Mouse (Mus musculus) erythroblast, adult 5-6 weeks (primary cell): ENCODE data around the gene Gm20388. TPM values are rescaled to one million over a fixed set of nuclear protein-coding genes. Genes with fewer than 3 reads are reported as not detected.
A peak's percentile ranks its signal among the peaks of the same experiment; 100 is the strongest.
"Not testable (repeated sequence)": the region's sequence is repeated elsewhere in the genome, so short reads cannot be mapped to it uniquely, and the experiment has no call there.

Experiments used
- ATAC-seq: replicated peaks from 2 replicates; pipeline ENCODE4 v1.8.0; 2016; ENCODE audit warnings: moderate number of reproducible peaks, mild to moderate bottlenecking, moderate TSS enrichment, inconsistent platforms; ENCODE audit not compliant: poor library complexity, low FRiP score, severe bottlenecking
- total RNA-seq, 2 experiments: library from RNA; stranded (forward) in 1 of 2; stranded (reverse) in 1 of 2; fragments of 150-400 nt in 1 of 2; fragments of 200-764, 138-1000 nt in 1 of 2; gene quantifications; 2 replicates each; pipeline versions ENCODE4 v1.2.3 to v1.2.4; 2015 to 2017; ENCODE audit warnings: low replicate concordance in 2 of 2

The Gm20388 gene
- total RNA-seq, 2 experiments from 2014 or later: 2.9 to 7.8 TPM

- ATAC-seq: no peak
Observed at GRCm38 (mm10) chr8:123015074-123015473, 3104.4 kb downstream of the Gm20388 start.

DNA sequence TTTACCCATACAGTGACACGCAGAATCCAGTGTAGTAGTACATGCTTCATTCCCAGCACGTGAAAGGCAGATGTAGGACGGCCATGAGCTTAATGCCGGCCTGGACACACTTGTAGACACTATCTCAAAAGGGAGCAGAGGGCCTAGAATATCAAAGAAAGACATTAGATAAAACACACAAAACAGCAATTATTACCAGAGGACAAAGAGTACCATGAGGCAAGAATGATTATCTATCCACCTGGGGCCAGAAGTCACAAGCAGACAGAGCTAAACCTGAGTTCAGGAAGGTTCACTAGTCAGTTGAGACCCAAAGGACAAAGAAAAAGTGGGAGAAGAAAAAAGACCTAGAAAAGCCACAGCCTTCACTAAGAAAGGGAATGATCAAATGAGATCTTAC, 3106.5 kb downstream of the Gm20388 start:
- no peak for ATAC-seq

DNA sequence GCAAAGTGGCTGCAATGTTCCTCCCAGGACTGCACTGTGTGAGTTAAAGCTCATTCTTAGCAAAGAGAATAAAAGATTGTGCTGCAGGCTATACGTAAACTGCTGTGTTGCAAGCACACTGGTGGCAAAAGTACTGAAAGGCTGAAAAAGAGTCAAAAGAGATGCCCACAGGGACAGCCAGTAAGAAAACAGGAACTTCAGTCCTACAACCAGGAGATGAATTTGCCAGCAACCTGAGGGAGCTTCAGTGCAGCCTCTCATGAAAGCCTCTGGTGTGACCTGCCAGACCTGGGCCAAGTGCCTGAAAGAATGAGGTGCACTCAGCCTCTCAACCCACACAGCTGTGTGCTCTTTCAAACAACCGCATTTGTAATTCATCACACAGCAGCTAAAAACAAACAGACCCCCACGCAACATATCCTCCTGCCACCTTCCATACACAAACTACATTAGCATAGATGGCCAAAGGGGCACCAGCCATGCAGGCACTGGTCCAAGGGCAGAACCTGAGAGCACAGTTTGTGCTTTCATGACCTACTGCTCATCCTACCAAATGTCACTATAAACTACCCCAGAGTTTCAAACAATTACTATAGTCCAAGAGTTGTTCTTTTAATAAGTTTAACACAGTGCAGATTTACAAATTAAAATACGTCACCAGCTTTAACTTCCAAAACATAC, 3108.0 kb downstream of the Gm20388 start:
- no peak for ATAC-seq

DNA sequence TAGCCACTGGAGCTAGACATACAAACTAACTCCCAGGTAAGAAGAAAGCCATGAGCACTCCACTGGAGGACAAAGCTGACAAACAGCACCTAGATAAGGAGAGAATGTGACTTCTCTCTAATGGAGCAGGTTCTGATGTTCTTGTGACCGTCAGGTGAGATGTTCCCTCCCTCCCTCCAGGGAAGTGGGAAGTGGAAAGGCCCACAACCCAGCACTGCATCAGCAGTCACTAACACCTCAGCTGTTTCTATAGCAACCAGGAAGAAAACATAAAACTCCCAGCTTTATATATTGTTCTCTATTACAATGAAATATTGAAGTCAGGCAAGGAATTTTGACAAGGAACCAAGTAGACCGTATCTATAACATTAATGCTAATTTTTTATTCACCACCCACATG, 3109.4 kb downstream of the Gm20388 start:
- no peak for ATAC-seq

DNA sequence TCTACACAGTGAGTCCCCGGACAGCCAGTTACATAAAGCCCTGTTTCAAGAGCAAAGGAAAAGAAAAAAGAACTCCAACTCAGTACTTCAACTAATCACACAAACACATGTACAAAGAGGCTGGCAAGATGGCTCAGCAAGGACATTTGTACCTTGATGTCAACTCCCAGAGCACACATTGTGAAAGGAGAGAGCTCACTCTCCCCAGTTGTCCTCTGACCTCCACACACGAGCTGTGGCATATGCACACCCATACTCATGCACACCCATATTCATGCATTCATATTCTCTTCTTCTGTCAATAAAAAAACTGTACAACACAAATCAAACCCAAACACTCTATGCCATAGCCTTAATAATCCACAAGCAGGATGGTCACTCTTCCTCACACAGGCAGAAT, 3110.2 kb downstream of the Gm20388 start:
- no peak for ATAC-seq

- ATAC-seq: no peak
Observed at GRCm38 (mm10) chr8:123021259-123021658, 3110.6 kb downstream of the Gm20388 start.

DNA sequence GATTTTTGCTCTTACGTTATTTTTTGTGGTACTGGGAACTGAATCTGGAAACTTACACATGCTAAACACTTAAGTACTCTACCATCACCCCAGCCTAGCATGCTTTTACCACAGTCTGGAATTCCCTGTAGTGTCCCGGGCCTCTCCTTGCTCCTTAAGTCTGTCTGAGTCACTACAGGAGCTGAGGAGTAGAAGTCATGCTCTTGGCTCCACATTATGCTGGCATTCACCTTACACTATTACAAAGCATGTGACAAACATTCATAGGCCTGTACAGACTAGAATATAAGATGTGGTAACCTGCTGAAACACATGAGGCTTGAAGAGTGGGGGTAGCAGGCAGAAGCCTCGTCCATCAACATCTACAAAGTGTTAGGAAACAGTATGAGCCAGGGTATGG, 3112.1 kb downstream of the Gm20388 start:
- ATAC-seq: no peak

- ATAC-seq: no peak
Observed at GRCm38 (mm10) chr8:123024226-123024625, 3113.6 kb downstream of the Gm20388 start.

GRCm38 (mm10) chr8:123025951-123026351, 3115.3 kb downstream of the Gm20388 start:
- ATAC-seq: no peak

- no peak for ATAC-seq
Observed at GRCm38 (mm10) chr8:123027786-123028185, 3117.1 kb downstream of the Gm20388 start.

- ATAC-seq: not testable (repeated sequence)
Observed at GRCm38 (mm10) chr8:123030091-123030490, 3119.4 kb downstream of the Gm20388 start.

DNA sequence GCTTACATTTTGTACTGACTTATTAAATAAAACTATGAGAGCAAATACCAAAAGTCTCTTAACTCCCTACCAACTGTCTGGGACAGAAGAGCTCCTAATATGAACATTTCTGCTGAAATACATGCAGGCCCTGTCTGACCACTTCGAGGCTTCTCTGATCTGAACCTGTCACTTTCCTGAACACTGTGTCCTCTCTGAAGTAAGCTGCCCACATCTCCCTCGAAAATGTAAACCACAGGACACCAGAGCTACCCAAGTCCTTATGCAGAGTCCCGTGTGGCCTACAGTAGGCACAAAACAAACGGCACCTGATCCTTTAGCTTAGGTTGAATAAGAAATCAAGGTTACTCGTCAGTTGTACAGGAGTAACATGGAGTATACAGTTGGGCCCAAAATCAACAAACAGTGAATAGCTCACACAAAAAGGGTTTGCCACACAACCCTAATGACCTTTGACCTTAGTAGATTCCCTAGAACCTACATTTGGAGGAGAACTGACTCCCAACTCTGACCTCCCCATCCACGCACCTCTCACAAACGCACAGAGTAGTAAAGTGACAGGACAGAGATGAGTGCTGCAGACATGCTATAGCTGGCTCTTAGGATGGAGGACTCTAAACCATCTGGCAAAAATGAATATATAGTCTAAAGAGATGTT, 3120.8 kb downstream of the Gm20388 start:
- no peak for ATAC-seq

- no peak for ATAC-seq
Observed at GRCm38 (mm10) chr8:123032730-123033129, 3122.1 kb downstream of the Gm20388 start.

DNA sequence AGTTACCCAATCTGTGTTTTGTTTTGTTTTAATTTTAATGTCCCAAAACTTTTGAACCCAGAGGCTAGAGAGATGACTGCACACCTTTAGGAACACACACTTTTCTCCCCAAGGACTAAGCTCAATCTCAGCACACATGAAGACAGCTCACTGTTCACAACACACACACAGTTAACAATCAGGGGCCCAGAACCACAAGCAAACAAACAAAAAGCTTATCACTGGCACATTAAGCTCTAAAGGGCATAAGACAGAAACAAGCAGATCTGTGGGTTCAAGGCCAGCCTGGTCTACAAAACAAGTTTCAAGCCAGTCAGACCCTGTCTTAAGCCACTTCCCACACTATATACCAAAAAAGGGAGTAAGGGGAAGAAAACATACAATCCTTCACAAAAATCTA, 3122.8 kb downstream of the Gm20388 start:
- no peak for ATAC-seq

DNA sequence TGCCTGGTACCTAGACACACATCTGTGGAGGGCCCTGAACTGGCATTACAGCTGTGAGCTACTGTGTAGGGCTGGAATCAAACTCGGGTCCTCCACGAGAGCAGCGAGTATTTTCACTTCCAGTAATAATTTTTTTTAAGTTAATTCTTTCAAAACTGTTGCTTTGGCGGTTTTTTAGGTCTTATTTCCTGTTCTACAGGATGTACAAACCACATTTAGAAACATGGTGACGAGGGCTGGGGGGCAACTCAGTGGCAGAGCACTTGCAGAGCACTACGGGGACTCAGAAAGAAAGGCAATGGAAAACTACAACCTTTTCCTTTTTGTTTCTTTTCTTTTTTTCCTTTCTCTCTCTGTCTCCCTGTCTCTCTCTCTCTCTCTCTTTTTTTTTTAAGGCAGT, 3123.5 kb downstream of the Gm20388 start:
- no peak for ATAC-seq

DNA sequence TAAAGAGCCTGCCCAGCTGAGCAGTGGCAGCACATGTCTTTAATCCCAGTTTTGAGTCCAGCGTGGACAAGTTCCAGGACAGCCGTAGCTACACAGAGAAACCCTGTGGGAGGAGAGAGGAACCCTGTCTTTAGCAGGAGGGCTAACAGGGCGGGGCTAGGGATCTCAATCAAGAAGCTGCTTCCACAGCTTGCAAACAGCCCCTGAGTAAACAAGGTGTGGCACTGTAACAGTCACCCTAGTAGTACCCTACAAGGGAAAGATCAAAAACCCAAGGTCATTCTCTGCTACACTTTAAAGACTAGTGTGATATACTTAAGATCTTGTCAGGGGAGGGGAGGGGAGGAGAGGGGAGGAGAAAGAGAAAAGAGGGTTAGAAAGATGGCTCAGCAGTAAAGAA, 3126.3 kb downstream of the Gm20388 start:
- peak; percentile 83 for ATAC-seq

- no peak for ATAC-seq
Observed at GRCm38 (mm10) chr8:123037487-123037886, 3126.8 kb downstream of the Gm20388 start.

DNA sequence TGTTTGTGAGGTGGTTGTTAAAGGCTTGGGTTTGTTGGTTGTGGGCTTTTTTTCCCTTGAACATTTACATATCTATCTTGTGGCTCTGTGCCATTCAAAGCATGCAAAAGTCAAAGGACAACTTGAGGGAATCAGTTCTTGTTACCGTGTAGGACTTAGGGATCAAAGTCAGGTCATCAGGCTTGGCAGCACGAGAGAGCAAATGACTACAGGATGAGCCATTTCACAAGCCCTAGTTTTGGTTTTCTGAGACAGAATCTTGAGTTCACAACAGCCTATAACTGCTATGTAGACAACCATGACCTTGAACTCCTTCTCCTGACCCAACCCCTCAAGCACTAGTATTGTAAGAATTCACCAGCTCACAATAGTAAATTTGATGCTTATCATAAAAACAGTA, 3127.7 kb downstream of the Gm20388 start:
- ATAC-seq: no peak

- ATAC-seq: no peak
Observed at GRCm38 (mm10) chr8:123039376-123040109, 3128.9 kb downstream of the Gm20388 start.

DNA sequence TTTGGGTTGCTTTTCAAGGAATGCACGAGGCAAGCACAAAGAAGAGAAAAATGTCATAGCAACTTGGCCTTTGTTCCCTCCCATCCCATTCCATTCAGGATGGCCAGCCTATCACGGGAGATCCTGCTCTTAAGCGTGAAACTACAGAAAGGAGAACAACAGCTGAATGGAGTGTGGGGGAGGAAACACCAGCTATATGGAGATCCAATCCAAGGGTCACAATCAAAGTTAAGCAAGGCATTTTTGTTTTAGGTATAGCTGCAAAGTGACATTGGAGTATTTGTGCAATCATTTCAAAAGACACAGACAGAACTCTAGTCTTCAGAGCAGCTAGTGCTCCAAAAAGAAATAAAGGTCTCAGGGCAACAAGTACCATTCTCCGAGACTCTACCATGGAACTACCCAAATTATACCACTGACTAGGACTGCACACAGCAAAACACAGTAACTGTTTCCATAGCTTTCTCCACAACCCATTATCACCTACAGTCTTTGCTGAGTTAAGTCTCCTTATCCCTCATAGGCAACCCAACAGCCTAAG, 3129.5 kb downstream of the Gm20388 start:
- ATAC-seq: no peak
